Mouse (Mus musculus): Measurements from ENCODE around the gene Timm8a2.

Timm8a2 gene

DNA sequence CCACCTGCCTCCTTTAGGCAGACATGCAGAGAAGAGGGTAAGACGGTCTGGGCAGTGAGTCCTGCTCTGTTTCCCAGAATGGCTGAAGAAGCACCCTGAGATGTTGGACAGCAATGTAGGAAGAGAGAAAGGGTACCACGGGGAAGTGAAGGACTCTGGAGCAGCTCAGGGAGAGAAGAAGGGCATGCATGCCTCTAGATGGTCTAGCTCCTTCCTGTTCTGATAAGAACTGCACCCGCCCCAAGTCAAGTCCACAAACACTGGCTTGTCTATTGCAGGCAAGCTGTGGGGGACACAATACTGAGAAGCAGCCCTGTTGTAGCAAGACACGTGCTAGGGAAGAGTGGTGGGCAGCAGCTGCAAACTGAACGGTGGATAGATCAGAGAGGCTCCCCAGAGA, 22.3 kb upstream of the Timm8a2 start:
- DNase-seq (ENCODE audit: low read depth) = no peak

DNA sequence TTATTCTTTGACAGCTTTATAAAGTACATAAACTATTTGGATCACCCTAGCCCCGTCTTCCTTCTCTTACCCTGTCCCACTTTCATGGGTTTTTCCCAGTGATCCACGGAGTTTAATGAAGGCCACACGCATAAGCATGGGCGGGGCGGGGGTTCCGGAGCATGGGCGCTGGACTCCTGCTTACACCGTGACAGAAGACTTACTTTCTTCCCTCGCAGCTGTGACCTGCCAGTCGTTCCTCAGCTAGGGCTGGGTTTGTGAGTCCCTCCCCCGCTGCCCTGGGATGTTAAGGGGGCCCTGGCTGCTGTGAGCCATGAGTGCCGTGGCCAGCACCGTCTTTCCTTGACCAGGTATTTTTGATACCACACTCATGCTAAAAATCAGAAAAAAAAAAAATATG, 21.7 kb upstream of the Timm8a2 start:
- no peak for DNase-seq (ENCODE audit: low read depth)

DNA sequence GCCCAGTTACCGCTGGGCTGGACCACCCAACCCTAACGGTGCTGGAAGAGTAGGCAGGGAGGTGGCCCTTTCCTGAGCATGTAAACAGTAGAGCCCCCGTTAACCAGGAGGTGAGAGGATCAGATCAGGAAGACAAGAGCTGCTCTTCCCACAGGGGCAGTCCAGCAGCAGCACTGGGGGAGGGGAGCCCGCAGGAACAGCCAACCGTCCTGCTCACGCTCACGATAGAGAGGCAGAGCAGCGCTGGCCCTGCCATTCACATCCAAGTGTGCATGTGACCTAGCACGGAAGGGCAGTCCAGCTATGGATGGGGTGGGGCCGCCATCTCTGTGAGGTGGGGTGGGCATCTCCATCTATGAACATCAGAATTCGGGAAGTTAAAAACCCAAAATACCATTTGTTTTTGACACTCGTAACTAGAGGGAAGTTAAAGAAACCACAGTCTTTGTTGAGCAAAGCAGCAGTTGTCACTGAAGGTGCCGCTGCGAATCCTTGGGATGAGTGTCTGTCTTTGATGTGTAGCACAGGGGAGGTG, 21.0 kb upstream of the Timm8a2 start:
- DNase-seq (ENCODE audit: low read depth) = peak; percentile 66

DNA sequence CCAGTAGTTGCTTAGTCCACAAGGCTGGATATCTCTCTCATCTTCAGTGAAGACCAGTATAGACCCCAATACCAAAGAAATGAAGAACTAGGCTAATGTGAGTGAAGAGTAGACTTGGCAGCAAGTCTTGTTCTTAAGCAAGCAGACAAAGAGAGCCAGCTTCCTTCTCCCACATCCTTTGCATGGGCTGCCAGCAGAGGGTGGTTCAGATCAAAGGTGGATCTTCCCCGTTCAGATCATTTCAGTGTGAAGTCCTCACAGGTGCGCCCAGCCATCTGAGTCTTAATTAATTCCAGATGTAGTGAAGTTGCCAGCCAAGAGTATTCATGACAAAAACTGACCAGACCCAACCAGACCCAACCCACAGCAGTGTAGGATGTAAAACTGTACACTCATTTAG, 16.5 kb upstream of the Timm8a2 start:
- DNase-seq (ENCODE audit: low read depth) = no peak

DNA sequence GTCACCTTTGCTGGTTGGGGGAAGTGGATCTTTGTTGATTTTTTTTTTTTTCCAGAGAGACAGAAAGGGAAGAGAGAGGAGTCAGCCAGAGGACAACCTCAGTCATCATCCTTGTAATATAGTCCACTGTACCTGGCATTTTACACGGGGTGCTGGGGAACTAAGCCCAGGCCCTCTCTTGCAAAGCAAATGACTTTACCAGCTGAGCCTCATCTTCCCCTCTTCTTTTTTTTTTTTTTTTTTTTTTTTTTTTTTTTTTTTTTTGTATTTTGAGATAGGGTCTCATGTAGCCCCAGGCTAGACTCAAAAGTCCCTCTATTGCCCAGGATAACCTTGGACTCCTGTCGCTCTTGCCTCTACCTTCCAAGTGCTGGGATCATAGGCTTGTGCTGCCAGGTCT, 15.1 kb upstream of the Timm8a2 start:
- DNase-seq (ENCODE audit: low read depth) = no peak

DNA sequence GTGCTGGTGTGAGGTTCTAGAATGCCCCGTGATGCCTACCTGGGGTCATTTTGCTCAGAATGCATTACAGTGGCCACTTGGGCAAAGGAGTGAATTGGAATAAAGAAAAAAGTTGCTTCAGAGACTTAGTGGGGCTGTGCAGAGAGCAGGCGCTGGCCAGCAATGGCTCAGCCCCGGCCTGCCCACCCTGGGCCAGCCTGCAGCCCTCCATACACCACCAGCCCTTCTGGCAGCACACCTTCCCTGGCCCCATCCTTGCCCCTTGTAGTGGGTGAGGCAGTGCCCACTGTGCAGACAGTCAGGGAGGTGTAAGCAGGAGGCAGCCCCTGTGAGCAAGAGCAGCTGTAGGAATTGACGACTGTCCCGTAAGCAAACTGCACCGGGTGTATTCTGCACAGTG, 13.9 kb upstream of the Timm8a2 start:
- DNase-seq (ENCODE audit: low read depth) = no peak

DNA sequence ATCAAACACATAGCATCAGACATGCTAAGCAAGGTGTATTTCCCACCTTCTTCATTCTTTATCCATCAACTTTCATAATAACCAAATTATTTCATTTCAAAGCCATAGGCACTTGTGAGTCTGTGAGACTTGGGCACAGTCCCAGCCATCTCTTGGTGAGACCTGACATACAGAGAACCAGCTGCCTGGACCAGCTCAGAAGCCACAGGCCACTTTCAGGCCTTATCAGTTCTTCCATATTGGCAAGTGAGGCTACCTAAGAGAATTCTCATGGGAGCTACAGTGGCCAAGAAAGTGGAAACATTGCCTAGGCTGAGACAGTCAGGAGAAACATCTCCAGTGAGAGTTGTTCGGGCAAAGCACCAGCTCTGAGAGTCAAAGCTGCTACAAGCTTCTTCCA, 11.4 kb upstream of the Timm8a2 start:
- no peak for DNase-seq (ENCODE audit: low read depth)

DNA sequence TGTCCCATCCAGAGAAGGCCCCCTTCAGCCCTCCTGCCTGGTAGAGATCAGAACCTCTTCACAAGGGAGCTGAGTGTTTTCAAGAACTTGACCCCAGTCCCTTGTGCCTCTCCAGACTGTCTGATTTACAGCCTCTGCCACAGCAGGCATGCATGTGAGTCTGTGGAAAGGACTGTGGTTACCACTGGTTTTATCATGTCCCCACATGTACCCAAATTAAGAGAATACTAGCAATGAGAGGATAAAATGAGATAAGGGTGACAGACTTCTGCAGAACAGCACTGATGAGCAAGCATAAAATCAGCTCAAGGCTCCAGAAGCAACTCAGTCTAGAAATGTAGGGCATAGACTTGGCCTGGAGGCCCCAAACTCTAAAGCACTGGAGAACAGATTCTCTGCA, 10.5 kb upstream of the Timm8a2 start:
- no peak for DNase-seq (ENCODE audit: low read depth)

DNA sequence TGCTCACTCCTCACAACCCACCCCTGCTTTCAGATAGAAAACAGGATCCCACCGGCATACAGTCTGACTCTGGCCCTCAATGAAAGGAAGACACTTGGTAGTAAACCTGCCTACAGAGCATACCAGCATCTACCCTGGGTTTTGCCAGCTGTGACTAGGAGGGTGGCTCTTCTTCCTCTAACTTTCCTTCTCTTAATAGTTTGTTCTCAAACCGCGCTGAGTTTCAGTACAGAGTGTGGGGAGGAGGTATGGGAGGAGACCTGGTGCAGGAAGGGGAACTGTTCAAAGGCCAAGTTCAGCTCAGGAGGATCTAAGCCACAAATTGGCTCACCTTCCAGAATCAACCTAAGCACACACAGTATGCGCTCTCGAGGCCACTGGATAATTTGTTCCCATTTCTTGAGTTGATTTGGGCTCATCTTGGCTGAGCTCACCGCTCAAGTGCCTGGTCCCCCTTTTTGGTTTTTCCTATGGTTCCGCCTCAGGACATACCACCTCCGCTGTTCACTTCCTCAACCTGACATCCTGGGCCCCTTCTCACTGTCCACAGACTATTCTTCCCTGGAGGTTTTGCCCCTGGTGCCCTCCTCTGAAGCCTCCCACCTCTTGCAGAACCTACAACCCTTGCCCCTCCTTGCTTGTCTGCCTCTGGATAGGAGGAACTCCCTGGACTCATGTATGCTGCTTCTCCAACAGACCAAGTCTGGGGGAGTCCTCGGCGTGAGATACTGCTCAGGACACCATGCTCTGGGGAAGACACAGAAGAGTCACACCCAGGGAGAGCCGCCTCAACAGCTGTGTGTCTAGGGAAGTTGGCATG, 5.3 kb upstream of the Timm8a2 start:
- peak; percentile 59 for DNase-seq (ENCODE audit: low read depth)

DNA sequence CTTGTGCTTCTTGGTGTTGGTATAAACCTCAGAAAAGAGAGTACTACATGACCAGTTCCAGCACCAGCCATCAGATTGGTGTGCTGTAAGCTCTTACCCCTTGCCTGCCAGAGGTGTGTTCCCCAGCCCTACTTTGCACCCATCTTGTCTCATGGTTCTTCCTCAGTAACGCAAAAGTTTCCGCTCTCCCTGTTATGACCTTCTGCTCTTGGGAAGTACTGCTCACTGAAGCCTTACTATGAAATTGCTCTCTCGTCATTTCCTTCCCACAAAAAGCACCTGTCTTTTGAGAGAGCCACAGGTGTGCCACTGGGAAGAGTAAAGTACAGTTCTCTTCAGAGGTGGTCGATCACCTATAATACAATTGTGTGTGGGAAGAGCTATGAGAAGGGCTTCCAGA, 4.6 kb upstream of the Timm8a2 start:
- DNase-seq (ENCODE audit: low read depth) = no peak

DNA sequence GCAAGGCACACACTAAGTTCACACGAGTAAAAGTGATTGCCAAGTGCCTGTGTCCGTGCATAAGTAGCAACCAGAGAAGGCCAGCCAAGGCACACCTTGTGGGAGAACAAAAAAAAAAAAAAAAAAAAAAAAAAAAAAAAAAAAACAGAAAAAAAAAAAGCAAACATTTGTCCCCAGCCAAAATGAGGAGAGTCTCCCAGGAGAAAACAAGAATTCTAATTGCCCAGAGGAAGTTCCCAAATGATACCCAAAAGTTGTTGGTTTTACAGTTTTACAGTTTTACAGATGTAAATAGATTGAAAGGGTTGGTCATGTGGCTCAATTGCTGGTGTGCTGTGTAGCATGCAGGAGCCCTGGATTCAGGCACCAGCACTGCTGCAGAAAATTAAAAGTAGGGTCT, 2.4 kb upstream of the Timm8a2 start:
- DNase-seq (ENCODE audit: low read depth) = no peak

DNA sequence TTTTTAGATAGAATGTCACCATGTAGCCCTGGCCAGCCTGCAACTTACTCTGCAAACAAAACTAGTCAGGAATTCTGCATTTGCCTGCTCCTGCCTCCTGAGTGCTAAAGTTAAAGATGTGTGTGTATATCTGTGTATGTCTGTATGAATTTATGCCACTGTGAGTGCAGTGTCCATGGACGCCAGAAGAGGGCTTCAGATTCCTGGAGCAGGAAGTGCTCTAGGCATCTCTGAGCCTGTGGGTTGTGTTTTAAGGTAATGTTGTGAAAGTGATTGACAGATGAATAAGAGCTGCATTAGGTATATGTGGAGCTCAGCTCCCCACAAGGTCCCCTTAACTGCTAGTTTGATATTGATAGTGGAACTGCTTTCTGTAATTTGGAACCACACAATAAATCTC, 707 bp downstream of the Timm8a2 start:
- DNase-seq (ENCODE audit: low read depth) = no peak

DNA sequence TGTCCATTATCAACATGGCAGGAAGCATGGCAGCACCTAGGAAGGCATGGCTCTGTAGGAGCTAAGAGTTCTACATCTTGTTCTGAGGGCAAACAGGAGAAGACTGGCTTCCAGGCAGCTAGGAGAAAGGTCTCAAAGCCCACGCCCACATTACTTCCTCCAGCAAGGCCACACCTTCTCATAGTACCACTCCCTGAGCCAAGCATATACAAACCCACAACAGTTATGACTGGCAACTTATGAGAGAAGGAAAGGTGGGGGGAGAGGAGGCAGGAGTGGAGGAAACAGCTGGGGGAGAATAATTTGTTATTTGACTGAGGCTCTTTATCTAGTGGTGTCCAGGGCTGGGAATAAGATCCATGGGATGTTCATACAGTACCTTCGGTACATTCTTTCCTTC, 1.4 kb downstream of the Timm8a2 start:
- peak; percentile 76 for DNase-seq (ENCODE audit: low read depth)

DNA sequence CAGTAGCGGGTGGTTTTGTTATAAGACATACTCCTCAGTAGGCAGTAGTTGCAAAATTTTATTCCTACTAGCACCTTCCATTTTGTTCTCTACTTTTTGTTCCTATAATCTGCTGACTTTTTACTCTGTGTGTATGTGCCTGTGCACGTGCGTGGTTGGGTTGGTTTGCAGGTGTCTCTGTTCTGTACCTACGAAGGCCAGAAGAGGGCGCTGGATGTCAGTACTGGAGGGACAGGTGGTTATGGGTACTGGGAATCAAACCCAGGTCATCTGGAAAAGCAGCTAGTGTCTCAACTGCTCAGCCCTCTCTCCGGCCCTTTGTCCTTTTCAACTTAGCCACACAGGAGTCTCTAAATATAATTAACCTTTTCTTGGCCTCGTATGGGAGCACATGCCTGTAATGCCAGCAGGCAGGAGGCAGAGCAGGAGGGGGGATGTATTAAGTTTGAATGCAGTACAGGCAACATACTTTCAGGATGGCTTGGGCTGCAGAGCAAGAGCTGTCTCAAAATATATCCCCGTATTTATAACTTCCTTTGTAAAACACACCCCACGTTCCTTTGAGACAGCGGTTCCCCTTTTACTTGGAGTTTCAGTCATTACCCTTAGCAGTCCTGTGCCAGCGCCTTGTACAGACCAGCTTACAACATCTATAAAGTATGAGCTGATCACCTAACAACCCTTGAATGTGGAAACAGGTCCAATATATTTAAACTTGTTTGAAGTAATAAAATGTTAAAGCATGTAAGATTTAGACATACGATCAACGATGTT, 4.6 kb downstream of the Timm8a2 start:
- no peak for DNase-seq (ENCODE audit: low read depth)

DNA sequence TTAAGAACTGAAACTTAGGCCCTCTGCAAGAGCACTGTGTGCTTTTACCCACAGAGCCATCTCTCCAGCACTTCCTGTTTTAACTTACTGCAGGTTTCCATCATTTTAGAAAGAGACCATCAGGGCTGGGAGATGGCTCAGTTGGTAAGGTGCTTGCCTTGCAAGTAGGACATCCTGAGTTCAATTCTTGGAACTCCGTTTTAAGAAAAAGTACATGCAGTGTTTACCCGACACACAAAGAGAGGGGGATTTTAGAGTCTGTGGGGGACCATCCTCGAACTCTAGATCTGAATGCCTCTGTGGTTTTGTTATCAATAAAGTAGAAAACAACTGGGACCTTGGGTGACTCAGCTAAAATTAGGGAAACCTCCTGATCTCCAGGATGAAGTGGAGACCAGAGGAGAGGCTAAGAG, 6.9 kb downstream of the Timm8a2 start:
- DNase-seq (ENCODE audit: low read depth) = peak; percentile 63

DNA sequence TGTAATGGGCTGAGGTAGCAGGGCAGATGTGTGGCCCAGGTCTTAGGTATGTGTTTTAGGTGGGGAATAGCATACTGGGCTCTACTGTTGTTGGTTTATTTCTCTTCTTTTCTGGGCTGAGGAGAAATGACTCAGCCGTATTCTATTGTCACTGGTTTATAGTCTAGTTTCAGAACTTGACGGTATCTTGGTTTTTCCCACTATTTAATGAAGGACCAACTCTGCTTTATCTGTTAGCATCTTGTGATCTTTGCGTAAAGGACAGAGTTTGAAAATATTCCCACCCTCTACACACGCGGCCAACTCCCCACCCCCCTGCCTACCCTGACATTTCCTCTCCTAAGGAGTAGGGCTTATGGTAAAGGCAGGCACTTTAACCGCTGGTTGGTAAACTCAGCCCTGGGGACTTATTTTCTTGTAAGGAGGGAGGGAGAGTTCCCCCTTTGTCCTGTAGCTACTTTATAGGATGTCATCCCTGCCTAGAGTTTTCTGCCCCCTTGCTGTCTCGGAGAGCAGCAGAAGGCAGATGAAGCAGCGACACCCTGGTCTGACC, 7.7 kb downstream of the Timm8a2 start:
- peak; percentile 55 for DNase-seq (ENCODE audit: low read depth)

DNA sequence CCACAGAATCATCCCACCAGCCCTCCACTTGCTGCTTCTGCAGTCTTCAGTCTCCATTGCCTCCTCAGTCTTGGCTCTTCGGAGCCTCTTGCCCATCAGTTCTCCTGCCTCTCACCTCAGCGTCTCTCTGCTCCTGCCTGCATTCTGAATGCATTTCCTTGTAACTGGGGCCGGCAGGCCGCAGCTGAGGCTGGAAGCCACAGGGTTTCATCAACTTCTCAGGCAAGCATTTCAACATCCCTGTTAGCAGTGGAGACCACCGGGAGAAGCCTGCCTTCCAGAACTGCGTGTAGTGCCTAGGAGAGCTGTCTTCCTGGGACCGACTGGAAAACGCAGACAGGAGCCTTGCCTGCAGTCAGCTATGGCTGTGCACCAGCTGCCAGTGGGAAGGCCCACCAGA, 13.3 kb downstream of the Timm8a2 start:
- no peak for DNase-seq (ENCODE audit: low read depth)

DNA sequence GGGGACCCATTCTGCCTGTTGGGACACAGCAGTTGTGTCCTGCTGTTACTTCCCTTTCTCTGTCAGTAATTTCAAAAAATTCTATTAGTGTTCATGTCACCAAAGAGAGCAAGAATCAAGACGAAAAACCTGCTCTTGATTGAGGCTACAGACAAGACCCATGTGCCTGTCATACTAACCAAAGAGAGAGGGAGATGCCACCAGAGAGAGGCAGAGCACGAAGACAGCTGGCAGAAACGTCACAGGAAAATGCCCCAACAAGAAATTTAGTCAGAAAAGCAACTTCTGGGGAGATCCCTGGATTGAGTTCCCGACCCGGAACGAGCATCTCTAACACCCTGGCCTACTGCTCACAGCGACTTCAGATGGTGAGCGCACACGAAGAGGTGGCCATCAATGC, 14.3 kb downstream of the Timm8a2 start:
- no peak for DNase-seq (ENCODE audit: low read depth)

DNA sequence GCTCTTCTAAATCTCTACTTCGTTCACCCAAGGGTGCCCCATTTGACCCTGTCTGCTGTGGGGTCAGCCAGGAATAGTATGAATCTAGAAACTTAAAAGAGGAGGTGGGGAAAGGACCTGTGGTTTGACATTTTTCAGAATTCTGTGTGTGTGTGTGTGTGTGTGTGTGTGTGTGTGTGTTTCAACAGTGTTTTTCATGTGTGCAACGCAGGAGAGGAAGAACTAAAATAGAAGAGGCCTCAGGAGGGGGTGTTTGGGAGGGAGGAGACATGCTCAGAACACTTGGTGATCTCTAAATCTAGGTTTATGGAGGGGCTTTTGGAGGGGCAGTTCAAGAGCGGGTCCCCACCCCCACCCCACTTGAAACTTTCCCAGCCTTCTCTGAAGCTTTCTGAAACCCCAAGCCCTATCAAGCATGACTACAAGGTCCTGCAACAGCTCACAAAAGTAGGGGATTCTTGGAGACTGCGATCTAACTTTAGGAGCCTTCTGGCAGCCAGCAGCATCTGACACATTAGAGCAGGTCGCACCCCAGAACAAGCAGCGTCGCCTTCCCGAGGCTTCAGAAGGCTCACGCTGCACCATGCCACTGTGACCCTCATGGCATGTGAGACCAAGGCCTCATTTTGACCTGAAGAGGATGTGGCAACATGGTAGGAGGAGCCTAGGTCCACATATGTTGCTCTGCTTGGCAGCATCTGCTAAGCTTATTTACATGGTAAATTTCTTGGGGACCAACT, 18.6 kb downstream of the Timm8a2 start:
- DNase-seq (ENCODE audit: low read depth) = peak; percentile 77

DNA sequence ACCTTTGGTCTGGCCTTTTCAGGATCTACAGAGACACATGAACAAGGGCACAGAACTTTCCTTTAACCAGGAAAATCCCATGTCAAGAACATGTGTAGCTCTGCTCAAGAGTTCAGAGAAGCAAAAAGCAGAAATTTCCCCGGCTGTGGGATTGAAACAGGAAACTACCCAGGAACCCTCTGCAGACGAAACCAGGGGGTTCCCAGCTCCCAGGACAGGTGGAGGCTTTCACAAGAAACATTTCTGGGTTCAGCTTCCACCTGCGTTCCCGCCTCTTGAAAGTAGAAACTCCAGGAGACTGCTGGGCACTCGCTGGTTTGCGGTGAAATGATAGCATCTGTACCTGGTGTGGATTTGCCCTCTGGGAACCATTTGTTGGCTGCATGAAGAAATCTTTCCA, 22.4 kb downstream of the Timm8a2 start:
- DNase-seq (ENCODE audit: low read depth) = peak; percentile 81

DNA sequence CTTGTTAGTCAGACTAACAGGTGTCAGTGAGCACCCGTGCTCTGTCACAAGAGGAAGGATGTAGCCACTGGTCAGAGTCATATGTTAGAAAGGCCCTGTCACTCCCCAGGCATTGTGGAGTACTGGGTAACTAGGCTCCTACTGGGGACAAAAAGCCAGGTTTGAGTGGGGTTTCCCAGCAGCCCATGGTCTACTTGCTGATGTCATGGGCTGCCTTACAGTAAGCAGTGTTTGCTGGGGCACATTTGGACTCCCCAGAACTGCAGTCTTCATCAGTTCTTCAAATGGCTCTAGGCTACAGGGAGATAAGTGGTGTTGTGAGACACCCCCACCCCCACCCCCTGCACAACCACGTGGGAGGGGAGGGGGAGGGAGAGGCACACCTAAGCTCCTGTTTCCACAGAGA, 23.5 kb downstream of the Timm8a2 start:
- peak; percentile 88 for DNase-seq (ENCODE audit: low read depth)

DNA sequence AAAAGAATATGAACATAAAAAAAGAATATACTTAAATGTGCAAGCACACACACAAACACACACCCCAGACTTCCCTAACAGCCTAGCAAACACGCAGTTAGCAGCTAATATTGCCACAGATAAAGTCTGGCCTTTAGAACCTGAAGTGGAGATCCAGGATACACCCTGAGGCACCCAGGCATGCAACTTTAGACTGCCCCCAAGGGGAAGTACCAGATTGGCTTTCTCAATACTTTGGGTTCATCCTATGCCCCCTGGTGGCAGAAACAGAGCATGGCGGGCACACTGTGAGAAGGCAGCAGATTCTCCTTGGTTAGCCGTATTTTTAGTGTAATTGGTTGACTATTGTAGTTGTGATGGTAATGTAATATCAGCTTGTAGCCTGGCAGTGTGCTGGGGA, 26.2 kb downstream of the Timm8a2 start:
- DNase-seq (ENCODE audit: low read depth) = peak; percentile 95

Measured in induced T-regulatory cell, adult 2 months (primary cell).